Mouse (Mus musculus): ENCODE data around the gene Patj. TPM values are rescaled to one million over a fixed set of nuclear protein-coding genes. Genes with fewer than 3 reads are reported as not detected.

Gene Patj
- polyA plus RNA-seq, 1 experiment from 2014 or later: 12.9 TPM

GRCm38 (mm10) chr4:98564196-98564865 lies 168.7 kb downstream of the Patj start:
- 58% methylated on average over 6 of the region's 6 CpGs for WGBS
- no peak overlapping the region for H3K9ac ChIP-seq (ENCODE audit: low read depth, low read length)
- ATAC-seq: no peak
- H3K9me3 ChIP-seq (ENCODE audit: control insufficient read depth): no peaks in the 10 kb centered on the region
- H3K4me3 ChIP-seq (ENCODE audit: low read depth, low read length): no peak overlapping the region
- no peaks in the 10 kb centered on the region for H3K27me3 ChIP-seq (replicated peaks; ENCODE audit: control insufficient read depth, insufficient read depth, low read length)
- H3K4me1 ChIP-seq (replicated peaks; ENCODE audit: control insufficient read depth, insufficient read depth, low read length): no peaks in the 10 kb centered on the region
- TF ChIP-seq CTCF (IDR thresholded peaks at IDR 0.05; ENCODE audit: low read depth): no peak
- H3K27ac ChIP-seq (ENCODE audit: low read depth, low read length): no peak overlapping the region
- H3K4me2 ChIP-seq (replicated peaks; ENCODE audit: low read depth): no peak overlapping the region
- 0 out of 2 replicates have a peak, but pooled peaks cover 4% of the 10 kb centered on the region for H3K36me3 ChIP-seq (ENCODE audit: control insufficient read depth, insufficient read depth)

- WGBS: 92% methylated on average over 6 of the region's 6 CpGs
- no peak overlapping the region for H3K27ac ChIP-seq (ENCODE audit: low read depth, low read length)
- no peak for ATAC-seq
- peaks cover 6% of the 10 kb centered on the region; the same call in 1 of the 2 replicates for H3K36me3 ChIP-seq (ENCODE audit: control insufficient read depth, insufficient read depth)
- no peak overlapping the region for H3K4me2 ChIP-seq (replicated peaks; ENCODE audit: low read depth)
- no peaks in the 10 kb centered on the region for H3K9me3 ChIP-seq (ENCODE audit: control insufficient read depth)
- no peak overlapping the region for H3K9ac ChIP-seq (ENCODE audit: low read depth, low read length)
- no peak overlapping the region for H3K4me3 ChIP-seq (ENCODE audit: low read depth, low read length)
- no peaks in the 10 kb centered on the region for H3K4me1 ChIP-seq (replicated peaks; ENCODE audit: control insufficient read depth, insufficient read depth, low read length)
- no peaks in the 10 kb centered on the region for H3K27me3 ChIP-seq (replicated peaks; ENCODE audit: control insufficient read depth, insufficient read depth, low read length)
- no peak for TF ChIP-seq CTCF (IDR thresholded peaks at IDR 0.05; ENCODE audit: low read depth)
Observed at GRCm38 (mm10) chr4:98566741-98567140, 171.2 kb downstream of the Patj start.

- no peak overlapping the region for H3K9ac ChIP-seq (ENCODE audit: low read depth, low read length)
- H3K27ac ChIP-seq (ENCODE audit: low read depth, low read length): no peak overlapping the region
- no peaks in the 10 kb centered on the region for H3K4me1 ChIP-seq (replicated peaks; ENCODE audit: control insufficient read depth, insufficient read depth, low read length)
- H3K4me2 ChIP-seq (replicated peaks; ENCODE audit: low read depth): no peak overlapping the region
- H3K36me3 ChIP-seq (ENCODE audit: control insufficient read depth, insufficient read depth): peaks cover 6% of the 10 kb centered on the region; the same call in 1 of the 2 replicates
- no peaks in the 10 kb centered on the region for H3K27me3 ChIP-seq (replicated peaks; ENCODE audit: control insufficient read depth, insufficient read depth, low read length)
- H3K4me3 ChIP-seq (ENCODE audit: low read depth, low read length): no peak overlapping the region
- no peaks in the 10 kb centered on the region for H3K9me3 ChIP-seq (ENCODE audit: control insufficient read depth)
- 78% methylated on average over 9 of the region's 9 CpGs for WGBS
- no peak for ATAC-seq
- no peak for TF ChIP-seq CTCF (IDR thresholded peaks at IDR 0.05; ENCODE audit: low read depth)
Observed at GRCm38 (mm10) chr4:98567457-98567856, 171.9 kb downstream of the Patj start.

- Histone ChIP-seq H3K4me3 (ENCODE audit: low read depth, low read length) (no peak overlapping the region), H3K36me3 (ENCODE audit: control insufficient read depth, insufficient read depth) (peaks cover 6% of the 10 kb centered on the region; the same call in 1 of the 2 replicates), H3K27me3 (replicated peaks; ENCODE audit: control insufficient read depth, insufficient read depth, low read length) (no peaks in the 10 kb centered on the region), H3K9ac (ENCODE audit: low read depth, low read length) (no peak overlapping the region), H3K4me1 (replicated peaks; ENCODE audit: control insufficient read depth, insufficient read depth, low read length) (no peaks in the 10 kb centered on the region), H3K9me3 (ENCODE audit: control insufficient read depth) (no peaks in the 10 kb centered on the region), H3K27ac (ENCODE audit: low read depth, low read length) (no peak overlapping the region), H3K4me2 (replicated peaks; ENCODE audit: low read depth) (no peak overlapping the region)
- no peak for ATAC-seq
- WGBS: 37% methylated on average over 4 of the region's 4 CpGs
- TF ChIP-seq CTCF (IDR thresholded peaks at IDR 0.05; ENCODE audit: low read depth): no peak
Observed at GRCm38 (mm10) chr4:98569904-98570303, 174.3 kb downstream of the Patj start.

- no peak overlapping the region for H3K4me3 ChIP-seq (ENCODE audit: low read depth, low read length)
- ATAC-seq: no peak
- H3K36me3 ChIP-seq (ENCODE audit: control insufficient read depth, insufficient read depth): no peaks in the 10 kb centered on the region
- H3K27ac ChIP-seq (ENCODE audit: low read depth, low read length): no peak overlapping the region
- H3K27me3 ChIP-seq (replicated peaks; ENCODE audit: control insufficient read depth, insufficient read depth, low read length): no peaks in the 10 kb centered on the region
- no peaks in the 10 kb centered on the region for H3K4me1 ChIP-seq (replicated peaks; ENCODE audit: control insufficient read depth, insufficient read depth, low read length)
- H3K9ac ChIP-seq (ENCODE audit: low read depth, low read length): no peak overlapping the region
- no peak overlapping the region for H3K4me2 ChIP-seq (replicated peaks; ENCODE audit: low read depth)
- TF ChIP-seq CTCF (IDR thresholded peaks at IDR 0.05; ENCODE audit: low read depth): no peak
- H3K9me3 ChIP-seq (ENCODE audit: control insufficient read depth): no peaks in the 10 kb centered on the region
Observed at GRCm38 (mm10) chr4:98577275-98577674, 181.7 kb downstream of the Patj start.

- Histone ChIP-seq H3K36me3 (ENCODE audit: control insufficient read depth, insufficient read depth) (no peaks in the 10 kb centered on the region), H3K27ac (ENCODE audit: low read depth, low read length) (no peak overlapping the region), H3K27me3 (replicated peaks; ENCODE audit: control insufficient read depth, insufficient read depth, low read length) (no peaks in the 10 kb centered on the region), H3K4me3 (ENCODE audit: low read depth, low read length) (no peak overlapping the region), H3K9ac (ENCODE audit: low read depth, low read length) (no peak overlapping the region), H3K9me3 (ENCODE audit: control insufficient read depth) (no peaks in the 10 kb centered on the region), H3K4me1 (replicated peaks; ENCODE audit: control insufficient read depth, insufficient read depth, low read length) (no peaks in the 10 kb centered on the region), H3K4me2 (replicated peaks; ENCODE audit: low read depth) (no peak overlapping the region)
- no peak for TF ChIP-seq CTCF (IDR thresholded peaks at IDR 0.05; ENCODE audit: low read depth)
- no peak for ATAC-seq
- 86% methylated on average over 3 of the region's 3 CpGs for WGBS
Observed at GRCm38 (mm10) chr4:98577957-98578541, 182.5 kb downstream of the Patj start.
